Mouse (Mus musculus): Measurements from ENCODE around the gene Mmd.

DNA sequence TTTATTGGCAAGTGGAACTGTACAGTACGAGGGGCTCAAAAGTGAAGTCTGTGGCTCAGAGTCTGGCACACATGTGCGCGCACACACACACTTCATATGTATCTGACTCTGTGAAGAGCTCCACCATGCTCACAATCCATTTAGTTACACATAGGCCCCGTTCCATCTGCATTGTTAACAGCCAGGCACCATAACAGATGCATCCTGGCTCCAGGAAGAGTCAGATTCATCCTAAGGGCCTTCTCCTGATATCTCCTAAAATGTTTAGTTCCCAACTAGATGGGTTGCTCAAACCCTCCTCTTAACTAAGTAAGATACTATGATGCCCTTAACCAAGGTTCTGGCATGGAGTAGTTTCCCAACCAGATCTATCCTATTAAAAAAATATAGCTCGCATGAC lies 76.9 kb downstream of the Mmd start:
- no peak for TF ChIP-seq POLR2A (IDR thresholded peaks at IDR 0.05; ENCODE audit: borderline replicate concordance, extremely low read depth, low read depth, low read length)
- TF ChIP-seq CTCF (IDR thresholded peaks at IDR 0.05; ENCODE audit: insufficient read depth, low read length): no peak

Data from lung, adult 2 months (tissue).